Mouse (Mus musculus) lung, postnatal 0 days (tissue): ENCODE measurements around the gene Ang2. TPM values are rescaled to one million over a fixed set of nuclear protein-coding genes. Genes with fewer than 3 reads are reported as not detected.
A peak's percentile ranks its signal among the peaks of the same experiment; 100 is the strongest.
"Not testable (repeated sequence)": the region's sequence is repeated elsewhere in the genome, so short reads cannot be mapped to it uniquely, and the experiment has no call there.

Source experiments
- ATAC-seq: fragments of 200-750 bp; cut with Nextera tagmentation; 2 replicates; pipeline ENCODE4 v1.8.0; 2017; ENCODE audit warnings: moderate library complexity
- DNase-seq: peaks from one replicate; pipeline ENCODE4 v3.0.0-alpha.2; 2016; ENCODE audit warnings: low spot score
- H3K27ac ChIP-seq: fragments of 300-500 bp; sonication (generic); 2 replicates; pipeline ENCODE4 v1.5.1; 2014; ENCODE audit warnings: antibody characterized with exemption, mild to moderate bottlenecking, low read length, mixed read lengths
- H3K27me3 ChIP-seq: fragments of 300-500 bp; sonication (generic); replicated peaks from 2 replicates; pipeline ENCODE4 v1.6.1; 2014; ENCODE audit warnings: low read length, mixed read lengths; ENCODE audit not compliant: insufficient read depth
- H3K36me3 ChIP-seq: fragments of 300-500 bp; sonication (generic); 2 replicates; pipeline ENCODE4 v1.6.1; 2014; ENCODE audit warnings: low read length, mixed read lengths; ENCODE audit not compliant: insufficient read depth
- H3K4me1 ChIP-seq: fragments of 300-500 bp; sonication (generic); 2 replicates; pipeline ENCODE4 v1.6.1; 2014; ENCODE audit warnings: antibody characterized with exemption, low read depth, low read length, mixed read lengths; ENCODE audit not compliant: insufficient read depth
- H3K4me2 ChIP-seq: fragments of 300-500 bp; sonication (generic); replicated peaks from 2 replicates; pipeline ENCODE4 v1.6.1; 2014; ENCODE audit warnings: low read depth, mild to moderate bottlenecking, low read length, moderate library complexity, mixed read lengths
- H3K4me3 ChIP-seq: fragments of 300-500 bp; sonication (generic); 2 replicates; pipeline ENCODE4 v1.5.1; 2014; ENCODE audit warnings: low read depth, low read length
- H3K9ac ChIP-seq: fragments of 300-500 bp; sonication (generic); replicated peaks from 2 replicates; pipeline ENCODE4 v1.6.1; 2014; ENCODE audit warnings: low read depth, mild to moderate bottlenecking
- H3K9me3 ChIP-seq: fragments of 300-500 bp; sonication (generic); 2 replicates; pipeline ENCODE4 v1.6.1; 2016; ENCODE audit warnings: low read length, mixed read lengths
- CTCF ChIP-seq: IDR thresholded peaks from 2 replicates; pipeline ENCODE4 v1.5.1; 2016; ENCODE audit warnings: antibody characterized with exemption, mild to moderate bottlenecking
- EP300 ChIP-seq: IDR thresholded peaks from 2 replicates; pipeline ENCODE4 v1.6.1; 2016; ENCODE audit warnings: antibody characterized with exemption, mild to moderate bottlenecking, control low read depth
- WGBS: fragments of 180-500 bp; shearing (Covaris S2); extraction: QIAGEN DNeasy Blood & Tissue Kit; methylation state at CpG from one replicate; pipeline ENCODE4 v1.1.7; 2014; 5-methylcytosine and 5-hydroxymethylcytosine counted together
- polyA plus RNA-seq: library from polyadenylated mRNA; unstranded; fragments of >200 nt; fragmentation: Nextera tagmentation; extraction: Ambion mirVana; gene quantifications from 2 replicates; pipeline ENCODE4 v1.2.1, GENCODE M21; 2015

The Ang2 gene
- polyA plus RNA-seq: not detected in 2 replicates

GRCm38 (mm10) chr14:51199098-51200023, at the start of gene Ang2:
Gene Ang2 (minus strand): TSS chr14:51199148.
- TF ChIP-seq EP300 (no peak), CTCF (no peak)
- DNase-seq (no peak), ATAC-seq (no peak)
- H3K27ac ChIP-seq: no peak within 1 kb of the TSS
- H3K9me3 ChIP-seq: no peaks in the 10 kb centered on the region
- H3K9ac ChIP-seq: no peak within 1 kb of the TSS
- no peaks in the 10 kb centered on the region for H3K4me1 ChIP-seq
- no peaks in the 10 kb centered on the region for H3K27me3 ChIP-seq
- H3K4me2 ChIP-seq: no peak within 1 kb of the TSS
- no peaks in the 10 kb centered on the region for H3K36me3 ChIP-seq
- WGBS: 68% methylated on average over 5 of the region's 5 CpGs
- no peak within 1 kb of the TSS for H3K4me3 ChIP-seq

GRCm38 (mm10) chr14:51247736-51248135, 48.8 kb upstream of the Ang2 start:
- ATAC-seq (no peak), DNase-seq (no peak)
- TF ChIP-seq EP300 (no peak), CTCF (no peak)
- Histone ChIP-seq H3K36me3 (no peaks in the 10 kb centered on the region), H3K27me3 (no peaks in the 10 kb centered on the region), H3K27ac (no peak overlapping the region), H3K4me3 (no peak overlapping the region), H3K9me3 (no peaks in the 10 kb centered on the region), H3K4me2 (no peak overlapping the region), H3K4me1 (no peaks in the 10 kb centered on the region), H3K9ac (no peak overlapping the region)
- 76% methylated on average over 1 of the region's 1 CpGs for WGBS

GRCm38 (mm10) chr14:51240899-51241298, 42.0 kb upstream of the Ang2 start:
- H3K27me3 ChIP-seq: no peaks in the 10 kb centered on the region
- H3K4me3 ChIP-seq: no peak overlapping the region
- no peaks in the 10 kb centered on the region for H3K9me3 ChIP-seq
- TF ChIP-seq CTCF: peak; percentile 75
- no peak for TF ChIP-seq EP300
- no peak overlapping the region for H3K4me2 ChIP-seq
- ATAC-seq (no peak), DNase-seq (peak; percentile 60)
- no peaks in the 10 kb centered on the region for H3K36me3 ChIP-seq
- no peak overlapping the region for H3K27ac ChIP-seq
- H3K9ac ChIP-seq: no peak overlapping the region
- no peaks in the 10 kb centered on the region for H3K4me1 ChIP-seq

- H3K27me3 ChIP-seq, H3K27ac ChIP-seq, H3K4me2 ChIP-seq, DNase-seq, H3K36me3 ChIP-seq, ATAC-seq, H3K4me1 ChIP-seq, H3K9ac ChIP-seq, H3K4me3 ChIP-seq, H3K9me3 ChIP-seq: not testable (repeated sequence)
- 83% methylated on average over 1 of the region's 1 CpGs for WGBS
Measured at GRCm38 (mm10) chr14:51237488-51237887, 38.5 kb upstream of the Ang2 start.

GRCm38 (mm10) chr14:51229657-51230056, 30.7 kb upstream of the Ang2 start:
- DNase-seq, H3K36me3 ChIP-seq, H3K4me1 ChIP-seq, ATAC-seq, H3K9me3 ChIP-seq, H3K27me3 ChIP-seq, H3K4me2 ChIP-seq, H3K9ac ChIP-seq, H3K27ac ChIP-seq, H3K4me3 ChIP-seq: not testable (repeated sequence)
- 61% methylated on average over 4 of the region's 4 CpGs for WGBS

- H3K27me3 ChIP-seq, H3K4me2 ChIP-seq, H3K4me3 ChIP-seq, DNase-seq, ATAC-seq, H3K27ac ChIP-seq, H3K36me3 ChIP-seq, H3K4me1 ChIP-seq, H3K9me3 ChIP-seq, H3K9ac ChIP-seq: not testable (repeated sequence)
- WGBS: 88% methylated on average over 3 of the region's 3 CpGs
Measured at GRCm38 (mm10) chr14:51220075-51220474, 21.1 kb upstream of the Ang2 start.
